Mouse (Mus musculus) MEL (cell line): ENCODE measurements at regions not wholly inside any gene's neighbourhood (a gene's known extent, or its start where the extent isn't known, plus 50 kb on each side); places are given as distances from the start of the nearest gene placed in this dataset.

Experiments
- CTCF ChIP-seq, 3 experiments: IDR thresholded peaks in 2 of 3; conservative IDR thresholded peaks in 1 of 3; 2 replicates each; pipeline ENCODE4 v1.5.1; 2011 to 2012; ENCODE audit warnings: low read length in 3 of 3, low read depth in 2 of 3, mild to moderate bottlenecking in 2 of 3, improper control_type of control experiment in 1 of 3, inconsistent platforms in 1 of 3, mixed read lengths in 1 of 3, moderate library complexity in 1 of 3; ENCODE audit not compliant: control insufficient read depth in 1 of 3, insufficient read depth in 1 of 3, poor library complexity in 1 of 3, severe bottlenecking in 1 of 3
- EP300 ChIP-seq, 2 experiments: IDR thresholded peaks; 2 replicates each; pipeline ENCODE4 v1.6.1; 2011; ENCODE audit warnings: improper control_type of control experiment in 2 of 2, low read length in 2 of 2, low read depth in 1 of 2, mild to moderate bottlenecking in 1 of 2
- JUND ChIP-seq: IDR thresholded peaks from 2 replicates; pipeline ENCODE4 v1.6.1; 2011; ENCODE audit warnings: low read depth, mild to moderate bottlenecking, improper control_type of control experiment, low read length

- TF ChIP-seq CTCF (IDR thresholded peaks at IDR 0.05 in 2 of 3, conservative IDR thresholded peaks at IDR 0.05 in 1 of 3; ENCODE audit: control insufficient read depth in 1 of 3, insufficient read depth in 1 of 3, low read depth in 2 of 3, low read length in 3 of 3, poor library complexity in 1 of 3, severe bottlenecking in 1 of 3) (no peak), EP300 (IDR thresholded peaks at IDR 0.05; ENCODE audit: low read depth in 1 of 2, low read length in 2 of 2) (no peak), JUND (no peak)
Observed at GRCm38 (mm10) chr4:40400089-40400488, 71.9 kb upstream of the Tmem215 start.
